Mouse (Mus musculus) small intestine, adult 2 months (tissue): ENCODE data around the gene Napepld. TPM values are rescaled to one million over a fixed set of nuclear protein-coding genes. Genes with fewer than 3 reads are reported as not detected.
A peak's percentile ranks its signal among the peaks of the same experiment; 100 is the strongest.

Experiments
- H3K27ac ChIP-seq: fragments of 200-500 bp; 2 replicates; pipeline ENCODE4 v1.5.1; 2012; ENCODE audit warnings: low read depth, low read length, control low read depth, inconsistent platforms; ENCODE audit not compliant: insufficient read depth
- H3K27me3 ChIP-seq: fragments of 200-500 bp; 2 replicates; pipeline ENCODE4 v1.6.1; 2012; ENCODE audit warnings: mild to moderate bottlenecking, moderate library complexity, low read length, inconsistent platforms; ENCODE audit not compliant: control insufficient read depth, insufficient read depth
- H3K36me3 ChIP-seq: fragments of 200-500 bp; 2 replicates; pipeline ENCODE4 v1.6.1; 2012; ENCODE audit warnings: mild to moderate bottlenecking, low read length, control low read depth, inconsistent platforms; ENCODE audit not compliant: control insufficient read depth, insufficient read depth
- H3K4me1 ChIP-seq: fragments of 200-500 bp; 2 replicates; pipeline ENCODE4 v1.6.1; 2012; ENCODE audit warnings: low read length, inconsistent platforms, mixed read lengths; ENCODE audit not compliant: control insufficient read depth, insufficient read depth, insufficient read length
- H3K4me3 ChIP-seq: fragments of 200-500 bp; 2 replicates; pipeline ENCODE4 v1.5.1; 2012; ENCODE audit warnings: low read depth, mild to moderate bottlenecking, control low read depth, inconsistent platforms, low read length, moderate library complexity
- CTCF ChIP-seq: fragments of 200-500 bp; IDR thresholded peaks from 2 replicates; pipeline ENCODE4 v1.5.1; 2012; ENCODE audit warnings: low read depth, mild to moderate bottlenecking, control low read depth, inconsistent platforms, low read length, moderate library complexity, mixed read lengths; ENCODE audit not compliant: insufficient replicate concordance, insufficient read length; ENCODE audit errors: extremely low read depth
- POLR2A ChIP-seq: fragments of 200-500 bp; IDR thresholded peaks from 2 replicates; pipeline ENCODE4 v1.6.1; 2012; ENCODE audit warnings: low read depth, mild to moderate bottlenecking, control low read depth, inconsistent platforms, low read length, moderate library complexity
- WGBS: fragments of 180-500 bp; shearing (Covaris S2); methylation state at CpG from one replicate; pipeline ENCODE4 v1.1.7; 2018; 5-methylcytosine and 5-hydroxymethylcytosine counted together
- polyA plus RNA-seq: library from polyadenylated mRNA; depleted of rRNA; stranded (reverse); fragments of >200 nt; gene quantifications from 2 replicates; pipeline ENCODE4 v1.2.3, GENCODE M21; 2012

Napepld gene
- polyA plus RNA-seq, 1 experiment = 0.85 TPM

- H3K27me3 ChIP-seq = no peaks in the 10 kb centered on the region
- peak within 1 kb of the TSS; percentile 99 for H3K4me3 ChIP-seq
- TF ChIP-seq CTCF (peak; percentile 91), POLR2A (peak; percentile 48; the same call in 1 of the 2 replicates)
- peaks cover 16% of the 10 kb centered on the region for H3K36me3 ChIP-seq
- H3K27ac ChIP-seq = no peak within 1 kb of the TSS
- WGBS = under 1% methylated on average over 42 of the region's 42 CpGs
- peaks cover 5% of the 10 kb centered on the region; the same call in 1 of the 2 replicates for H3K4me1 ChIP-seq
Measured at GRCm38 (mm10) chr5:21736956-21737585, 35.9 kb upstream of the Napepld start, which contains the start of gene Pmpcb. Gene Pmpcb, plus strand, starts transcription at chr5:21737141.

GRCm38 (mm10) chr5:21736046-21736445, 34.9 kb upstream of the Napepld start:
- no peak overlapping the region for H3K4me3 ChIP-seq
- H3K27ac ChIP-seq = no peak overlapping the region
- TF ChIP-seq CTCF = no peak
- peaks cover 9% of the 10 kb centered on the region for H3K36me3 ChIP-seq
- 77% methylated on average over 11 of the region's 11 CpGs for WGBS
- H3K27me3 ChIP-seq = no peaks in the 10 kb centered on the region
- peaks cover 5% of the 10 kb centered on the region; the same call in 1 of the 2 replicates for H3K4me1 ChIP-seq

DNA sequence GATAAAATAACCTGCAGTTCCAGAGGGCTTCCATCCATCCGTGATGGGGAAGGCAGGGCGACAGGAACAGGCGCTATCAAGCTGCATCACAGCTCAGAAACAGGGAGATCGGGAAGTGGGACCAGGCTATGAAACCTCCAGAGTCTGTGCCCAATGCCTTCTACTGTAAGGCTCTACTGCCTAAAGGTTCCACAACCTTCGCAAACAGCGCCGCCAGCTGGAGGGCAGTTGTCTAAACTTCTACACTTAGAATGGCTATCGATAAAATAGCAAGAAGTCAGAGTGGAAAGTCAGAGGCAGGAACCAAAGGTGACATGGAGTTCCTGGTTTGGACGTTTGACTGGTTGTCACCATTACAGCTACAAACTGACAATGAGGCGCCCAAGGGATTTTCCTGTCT, 34.4 kb upstream of the Napepld start:
- no peaks in the 10 kb centered on the region for H3K27me3 ChIP-seq
- no peak for TF ChIP-seq POLR2A
- TF ChIP-seq CTCF = peak; percentile 77; the same call in 1 of the 2 replicates
- H3K27ac ChIP-seq = no peak overlapping the region
- WGBS = 14% methylated on average over 10 of the region's 10 CpGs
- peak overlapping the region; percentile 49 for H3K4me3 ChIP-seq
- peaks cover 8% of the 10 kb centered on the region for H3K36me3 ChIP-seq
- peaks cover 5% of the 10 kb centered on the region; the same call in 1 of the 2 replicates for H3K4me1 ChIP-seq

GRCm38 (mm10) chr5:21735100-21735499, 33.9 kb upstream of the Napepld start:
- Histone ChIP-seq H3K27ac (no peak overlapping the region), H3K36me3 (peaks cover 5% of the 10 kb centered on the region), H3K4me3 (peak overlapping the region; percentile 40), H3K27me3 (no peaks in the 10 kb centered on the region), H3K4me1 (peaks cover 5% of the 10 kb centered on the region; the same call in 1 of the 2 replicates)
- WGBS = 61% methylated on average over 20 of the region's 20 CpGs
- no peak for TF ChIP-seq POLR2A
- no peak for TF ChIP-seq CTCF

GRCm38 (mm10) chr5:21732930-21733329, 31.7 kb upstream of the Napepld start:
- 21% methylated on average over 8 of the region's 8 CpGs for WGBS
- H3K4me1 ChIP-seq = peaks cover 4% of the 10 kb centered on the region; the same call in 1 of the 2 replicates
- H3K36me3 ChIP-seq = no peaks in the 10 kb centered on the region
- no peak overlapping the region for H3K27ac ChIP-seq
- TF ChIP-seq POLR2A (no peak), CTCF (peak; percentile 43; the same call in 1 of the 2 replicates)
- H3K27me3 ChIP-seq = no peaks in the 10 kb centered on the region
- H3K4me3 ChIP-seq = no peak overlapping the region

GRCm38 (mm10) chr5:21732177-21732911, 31.1 kb upstream of the Napepld start:
- Histone ChIP-seq H3K36me3 (no peaks in the 10 kb centered on the region), H3K27ac (no peak overlapping the region), H3K4me1 (no peaks in the 10 kb centered on the region), H3K4me3 (no peak overlapping the region), H3K27me3 (no peaks in the 10 kb centered on the region)
- no peak for TF ChIP-seq POLR2A
- no peak for TF ChIP-seq CTCF
- 87% methylated on average over 3 of the region's 3 CpGs for WGBS

DNA sequence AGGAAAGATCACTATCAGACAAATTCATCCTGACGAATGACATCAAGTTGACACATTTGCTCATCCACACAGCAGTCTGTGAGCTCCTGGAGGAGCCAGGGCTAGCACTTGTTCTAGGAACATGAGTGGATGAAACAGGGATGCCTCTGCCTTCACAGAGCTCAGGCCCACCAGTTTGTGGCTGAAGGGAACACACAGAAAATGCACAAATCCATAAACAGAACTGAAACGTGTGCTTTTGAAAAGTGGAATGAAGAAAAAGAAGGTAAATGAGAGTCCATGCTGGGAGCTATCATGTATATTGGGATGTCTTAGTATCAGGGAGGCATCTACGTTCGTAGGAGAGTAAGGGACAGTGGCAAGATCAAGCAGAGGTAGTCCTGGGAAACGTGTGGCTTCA, 27.9 kb upstream of the Napepld start:
- H3K4me1 ChIP-seq = no peaks in the 10 kb centered on the region
- no peak overlapping the region for H3K27ac ChIP-seq
- no peak overlapping the region for H3K4me3 ChIP-seq
- no peaks in the 10 kb centered on the region for H3K27me3 ChIP-seq
- H3K36me3 ChIP-seq = no peaks in the 10 kb centered on the region
- WGBS = 85% methylated on average over 5 of the region's 5 CpGs
- TF ChIP-seq POLR2A = no peak
- TF ChIP-seq CTCF = no peak
